Mouse (Mus musculus) testis, adult 2 months (tissue): Measurements from ENCODE around the gene Cspg4.

Source experiments
- CTCF ChIP-seq: fragments of 200-500 bp; IDR thresholded peaks from 2 replicates; pipeline ENCODE4 v1.5.1; 2012; ENCODE audit warnings: low read depth, mild to moderate bottlenecking, inconsistent platforms, low read length, moderate library complexity; ENCODE audit not compliant: control insufficient read depth, insufficient read depth, insufficient replicate concordance
- POLR2A ChIP-seq: fragments of 200-500 bp; IDR thresholded peaks from 2 replicates; pipeline ENCODE4 v1.6.1; 2012; ENCODE audit warnings: low read depth, mild to moderate bottlenecking, inconsistent platforms, low read length, moderate library complexity; ENCODE audit not compliant: control insufficient read depth

DNA sequence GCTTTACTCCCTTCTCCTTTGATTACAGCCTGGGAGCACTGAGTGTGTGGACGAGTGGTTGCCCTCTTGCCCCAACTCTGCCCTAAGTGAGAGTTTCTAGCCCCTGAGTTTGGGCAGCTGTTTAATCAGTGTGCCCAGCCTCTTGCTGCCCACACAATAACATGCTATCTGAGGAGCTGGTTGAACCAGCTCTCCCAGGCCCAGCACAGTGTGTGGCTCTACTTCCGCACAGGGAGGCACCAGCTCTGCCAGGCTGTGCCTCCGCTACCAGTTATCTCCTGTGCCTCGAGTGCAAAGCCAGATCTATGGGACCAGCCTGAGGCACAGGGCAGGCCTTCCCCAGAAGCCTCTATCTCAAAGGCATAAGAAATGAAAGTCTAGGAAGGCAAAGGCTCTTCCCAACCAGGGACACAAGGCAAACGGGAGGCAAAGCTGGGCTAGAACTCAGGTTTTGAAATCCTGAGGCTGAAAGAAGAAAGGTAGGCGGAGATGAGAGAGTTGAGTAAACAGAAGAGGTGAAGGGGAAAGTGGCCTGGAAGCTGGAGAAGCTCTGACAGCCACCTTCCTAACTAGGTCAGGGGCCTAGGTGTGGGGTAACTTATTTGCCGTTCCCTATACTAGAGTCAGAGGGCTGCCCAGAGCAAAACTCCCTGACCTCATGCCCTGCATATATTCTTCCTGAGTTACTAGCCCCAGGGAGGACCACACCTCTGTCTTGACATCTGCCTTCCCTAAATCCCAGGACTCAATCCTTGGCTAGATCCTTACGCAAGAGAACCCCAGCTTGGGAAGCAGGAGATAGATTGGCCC lies 59.2 kb downstream of the Cspg4 start:
- TF ChIP-seq CTCF = no peak
- TF ChIP-seq POLR2A = no peak; the same call in 1 of the 2 replicates
